Mouse (Mus musculus) frontal cortex, adult (tissue): Measurements from ENCODE around the gene Lrrc72.
"Not testable (repeated sequence)": the region's sequence is repeated elsewhere in the genome, so short reads cannot be mapped to it uniquely, and the experiment has no call there.

Experiments used
- ATAC-seq: cut with Nextera tagmentation; 2 replicates; pipeline ENCODE4 v1.9.2; 2017; ENCODE audit warnings: mild to moderate bottlenecking, moderate library complexity, mixed read lengths; ENCODE audit not compliant: low TSS enrichment

Gene Lrrc72

DNA sequence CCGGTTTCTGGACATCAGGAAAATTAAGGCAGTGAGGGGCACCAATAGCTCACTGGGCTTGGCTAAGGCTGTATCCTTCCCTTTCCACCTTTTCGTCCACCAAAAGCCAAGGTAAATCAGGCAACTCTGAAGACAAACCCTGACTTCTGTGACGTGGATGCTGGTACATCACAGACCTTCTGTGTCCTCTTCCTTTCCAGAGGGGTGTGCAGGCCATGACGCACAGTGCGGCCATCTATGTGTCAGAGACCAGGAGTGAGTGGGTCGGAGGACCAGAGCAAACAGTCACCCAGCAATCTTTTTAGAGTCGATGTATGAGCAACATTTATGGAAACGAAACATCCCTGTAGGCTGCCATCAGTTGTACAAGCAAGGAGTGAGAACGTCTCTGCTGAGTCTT is at the start of gene Lrrc72:
Gene Lrrc72 (minus strand): TSS at position 101 of the 400 bp plus-strand sequence.
- no peak for ATAC-seq

DNA sequence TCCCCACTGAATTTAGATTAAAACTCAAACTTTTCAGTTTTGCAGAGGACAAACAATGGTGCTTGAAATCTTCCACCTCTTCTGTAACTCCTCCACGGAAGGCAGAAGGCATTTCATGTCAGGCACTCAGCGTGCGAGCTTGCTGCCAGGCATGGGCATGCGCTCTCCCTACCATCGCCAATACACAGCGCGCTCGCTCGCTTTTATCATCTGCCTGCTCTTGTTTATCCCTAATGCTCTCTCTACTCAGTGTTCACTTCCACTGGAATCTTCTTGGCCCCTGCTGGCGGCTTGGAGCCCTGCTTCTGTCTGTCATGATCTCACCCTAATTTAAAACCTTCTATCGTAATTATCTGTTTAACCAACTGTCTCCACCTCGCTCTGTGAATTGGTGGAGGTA is 49.1 kb upstream of the Lrrc72 start:
- peak; percentile 99 for ATAC-seq

DNA sequence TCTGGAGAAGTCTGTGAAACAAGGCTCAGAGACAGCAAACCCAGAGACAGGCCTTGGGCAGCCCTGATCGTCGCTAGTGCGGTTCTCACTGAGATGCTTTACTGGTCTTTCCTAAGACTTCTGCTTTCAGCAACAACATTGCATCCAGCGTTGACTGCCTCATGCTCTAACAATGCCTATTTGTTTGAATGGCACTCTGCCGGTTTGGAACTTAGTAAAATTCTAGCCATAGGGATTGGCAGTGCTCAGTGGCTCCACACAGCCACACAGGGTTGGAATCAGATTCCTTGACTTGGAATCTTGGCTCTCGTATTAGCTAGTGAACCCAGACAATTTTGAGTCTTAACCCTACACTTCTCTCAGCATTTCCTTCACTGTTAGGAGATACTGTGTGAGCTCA is 38.1 kb upstream of the Lrrc72 start:
- ATAC-seq, result peak; percentile 59

DNA sequence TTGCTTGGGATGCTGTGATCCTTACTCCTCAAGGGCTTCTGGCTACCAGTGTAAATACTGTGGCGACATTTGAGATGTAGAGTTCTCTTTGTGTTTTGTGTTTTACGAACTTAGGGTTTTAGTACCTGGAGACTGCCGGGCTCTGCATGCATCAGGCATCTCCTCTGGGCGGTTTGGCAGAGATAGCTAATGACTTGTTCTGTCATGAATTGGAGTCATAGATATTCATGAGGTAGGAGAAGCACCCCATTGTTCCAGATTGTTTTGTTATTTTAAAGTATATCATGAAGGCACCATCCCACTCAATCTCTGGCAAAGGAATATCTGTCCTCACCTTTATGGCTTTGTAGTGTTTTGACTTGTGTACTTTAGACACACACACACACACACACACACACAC is 37.3 kb upstream of the Lrrc72 start:
- no peak for ATAC-seq

DNA sequence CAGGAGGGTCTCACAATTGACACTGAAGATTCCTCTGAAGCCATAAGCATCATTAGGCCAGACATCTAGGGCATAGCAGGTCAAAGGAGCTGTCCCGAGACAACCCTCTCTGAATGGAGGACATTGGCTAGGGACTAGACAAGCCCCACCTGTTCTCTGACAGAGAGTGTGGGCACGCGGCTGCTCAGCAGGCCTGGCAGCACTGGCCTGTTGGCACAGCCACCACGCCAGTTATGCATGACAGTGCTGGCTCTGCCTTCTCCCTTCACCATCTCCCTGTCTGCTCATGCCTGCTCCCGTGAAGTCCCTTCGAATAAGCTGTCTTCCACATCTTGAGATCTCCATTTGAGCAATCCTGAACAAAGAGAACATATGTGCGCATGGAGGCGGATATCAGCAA is 36.4 kb upstream of the Lrrc72 start:
- peak; percentile 57 for ATAC-seq

DNA sequence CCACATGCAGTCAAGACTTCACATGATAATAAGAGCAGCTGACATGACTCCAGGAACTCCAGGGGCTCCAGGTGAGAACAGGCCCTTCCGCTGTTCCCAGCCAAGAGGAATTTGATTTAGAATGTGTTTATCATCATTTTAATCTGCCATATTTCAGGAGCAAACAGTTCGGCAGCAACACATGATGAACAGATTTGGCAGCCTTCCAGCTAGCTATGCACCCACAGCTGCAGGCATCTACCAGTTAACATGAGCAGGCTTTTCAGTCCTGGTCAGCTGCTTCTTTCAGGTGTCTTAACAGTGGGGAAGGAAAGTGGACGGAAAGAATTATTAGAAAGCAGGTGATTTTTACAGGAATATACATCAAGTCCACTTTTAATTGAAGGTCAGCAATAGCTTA is 21.6 kb upstream of the Lrrc72 start:
- ATAC-seq, result no peak

DNA sequence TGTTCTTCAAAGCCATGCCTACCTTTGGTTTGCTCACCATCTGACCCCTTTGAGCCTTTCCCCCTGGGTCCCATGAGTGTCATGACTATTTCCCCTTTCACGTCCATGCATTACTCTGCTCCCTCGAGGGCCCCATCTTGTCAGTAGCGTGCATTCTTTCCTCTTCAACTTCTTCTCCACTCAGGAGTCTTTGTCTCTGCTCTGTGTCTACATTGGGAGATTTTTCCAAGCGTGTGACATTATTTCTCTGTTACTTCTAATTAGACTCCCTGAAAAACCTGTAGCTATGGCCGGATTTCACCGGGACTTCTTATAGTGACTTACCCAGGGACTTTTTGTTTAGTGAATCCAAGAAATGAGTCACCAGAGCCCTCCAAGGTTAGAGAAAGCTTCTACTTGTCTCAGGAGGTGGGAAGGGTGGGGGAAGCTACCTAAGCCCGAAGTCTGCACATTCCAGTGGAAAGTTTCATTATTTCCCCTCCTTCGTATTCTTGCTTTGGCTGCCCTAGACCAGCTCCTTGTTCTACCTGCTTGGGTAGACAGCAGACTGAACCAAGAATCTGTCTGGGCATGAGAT is 14.6 kb upstream of the Lrrc72 start:
- no peak for ATAC-seq

DNA sequence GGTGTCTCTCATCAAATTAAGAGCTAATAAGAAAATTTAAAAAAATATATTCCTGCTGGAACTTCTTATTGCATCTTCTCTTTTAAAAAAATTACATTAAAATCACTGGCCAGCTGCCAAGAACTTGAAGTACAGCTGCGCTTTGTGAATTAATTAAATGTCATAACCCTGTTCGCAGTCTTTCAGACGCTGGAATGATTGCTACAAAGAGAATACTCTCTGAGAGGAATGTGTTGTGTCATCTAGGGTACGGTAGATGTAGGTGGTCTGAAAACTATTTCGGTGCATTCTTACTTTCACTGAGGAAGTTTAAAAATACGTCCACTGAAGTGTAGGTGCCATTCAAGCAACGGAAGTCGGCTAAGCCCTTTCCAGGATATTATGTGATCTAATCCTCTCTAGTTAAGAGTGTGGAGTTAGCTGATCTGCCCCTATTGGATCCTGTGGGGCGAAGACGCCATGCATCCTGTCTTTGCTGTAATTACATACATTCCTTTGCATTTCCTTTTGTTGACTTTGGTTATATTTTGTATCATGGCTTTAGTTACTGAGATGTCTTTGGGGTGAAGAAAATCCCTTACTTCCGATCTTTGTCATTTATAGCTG is 9.0 kb upstream of the Lrrc72 start:
- ATAC-seq, result no peak

DNA sequence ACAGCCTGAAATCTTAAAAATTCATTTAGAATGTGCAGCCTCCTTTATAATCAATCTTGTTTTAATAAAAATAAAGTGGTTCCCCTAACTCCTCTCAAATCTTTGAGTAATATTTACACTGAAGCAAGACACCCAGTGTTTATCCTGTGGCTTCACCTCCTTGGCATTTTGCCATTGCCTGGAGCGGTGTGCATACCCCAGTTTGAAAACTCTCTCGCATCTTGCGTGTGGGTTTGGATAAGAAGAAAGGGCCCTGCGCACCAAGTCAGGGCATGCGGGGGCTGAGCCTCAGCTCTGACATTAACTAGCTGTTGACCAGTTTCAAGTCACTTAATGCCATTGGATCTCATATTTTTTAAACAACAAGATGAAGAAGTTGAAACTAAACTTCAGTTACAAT is 2.2 kb upstream of the Lrrc72 start:
- ATAC-seq, result no peak

DNA sequence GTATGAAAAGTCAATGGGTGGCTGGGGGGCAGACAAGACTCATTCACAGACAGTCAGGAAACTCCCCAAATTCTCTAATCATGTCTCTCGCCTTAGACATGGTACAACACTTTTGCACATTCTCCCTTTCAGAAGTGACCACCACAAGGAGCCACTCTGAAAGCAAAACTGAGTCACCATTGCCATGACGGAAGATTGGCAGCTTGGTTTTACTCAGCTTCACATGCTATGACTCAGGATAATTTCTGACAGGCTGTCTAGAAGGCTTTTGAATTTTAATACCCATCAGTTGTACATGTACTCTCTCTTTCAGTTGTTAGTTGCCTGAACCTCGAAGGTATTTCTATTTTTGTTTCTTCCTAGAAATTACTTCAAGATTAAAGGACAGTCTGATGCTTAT is 12.0 kb downstream of the Lrrc72 start:
- ATAC-seq, result no peak

DNA sequence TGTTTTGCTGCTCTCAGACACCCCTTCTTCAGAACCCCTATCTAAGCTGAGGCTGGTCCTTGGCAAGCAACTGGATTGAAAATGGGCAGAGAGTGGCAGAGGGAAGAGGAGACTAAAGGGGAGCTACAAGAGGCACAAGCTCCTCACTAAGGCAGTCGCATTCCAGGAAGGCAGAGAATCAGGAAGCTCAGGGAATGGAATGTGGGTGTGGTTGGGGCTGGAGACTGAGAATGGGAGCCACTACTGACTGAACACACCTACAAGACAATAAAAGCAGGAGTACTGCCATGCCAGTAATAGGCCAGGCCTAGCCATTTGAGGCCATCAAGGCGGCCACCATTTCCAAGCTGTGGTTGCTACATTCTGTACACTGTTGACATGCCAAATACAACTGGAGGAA is 21.8 kb downstream of the Lrrc72 start:
- no peak for ATAC-seq

DNA sequence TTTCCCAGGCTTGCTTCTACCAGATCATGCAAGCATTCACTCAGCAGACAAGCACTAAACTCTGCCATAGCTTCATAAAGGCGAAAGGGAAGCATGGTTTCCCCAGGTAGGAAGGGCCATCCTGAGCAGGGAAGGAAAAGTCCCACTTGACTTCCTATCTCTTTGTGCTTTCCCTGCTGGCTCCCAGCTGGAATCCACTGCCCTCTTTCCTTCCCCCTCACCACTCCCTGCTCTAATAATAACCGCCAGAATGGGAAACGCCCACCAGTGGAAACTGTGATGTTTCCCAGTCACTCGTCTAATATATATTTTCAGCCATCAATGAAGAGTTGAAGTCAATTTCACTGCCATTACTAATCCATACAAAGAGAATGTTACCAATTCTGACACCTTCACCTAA is 28.8 kb downstream of the Lrrc72 start:
- ATAC-seq, result no peak

DNA sequence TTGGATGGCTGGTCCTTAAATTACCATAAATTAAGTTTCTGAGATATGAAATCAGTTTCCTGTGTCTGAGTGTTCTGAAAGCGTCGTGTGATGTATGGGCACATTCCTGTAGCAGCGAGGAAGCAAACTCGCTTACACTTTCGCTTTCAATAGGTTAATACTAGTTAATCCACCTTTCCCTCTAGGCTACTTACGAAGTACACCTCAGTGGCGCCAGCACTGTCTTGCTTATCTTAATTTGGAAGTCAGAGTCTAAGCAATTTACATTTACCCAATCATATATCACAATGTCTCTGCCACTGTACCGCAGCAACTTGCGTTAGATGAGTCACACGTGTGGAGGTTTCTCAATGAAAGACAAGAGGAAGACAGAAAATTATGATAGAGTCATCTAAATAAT is 36.3 kb downstream of the Lrrc72 start:
- no peak for ATAC-seq

DNA sequence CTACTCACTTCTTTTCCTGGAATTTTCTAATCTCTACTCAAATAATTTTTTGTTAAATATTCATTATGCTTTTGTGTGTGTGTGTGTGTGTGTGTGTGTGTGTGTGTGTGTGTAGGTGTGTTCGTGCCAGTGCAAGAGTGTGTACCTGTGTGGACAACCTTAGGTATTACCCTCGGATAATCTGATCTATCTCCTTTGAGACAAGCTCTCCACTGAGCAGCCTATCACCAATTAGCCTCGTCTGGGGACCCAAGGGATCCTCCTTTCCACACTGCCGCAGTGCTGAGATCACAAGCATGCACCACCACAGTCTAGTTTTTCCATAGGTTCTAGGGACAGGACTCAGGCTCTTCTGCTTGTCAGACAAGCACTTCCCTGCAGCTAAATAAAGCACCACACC is 37.0 kb downstream of the Lrrc72 start:
- no peak for ATAC-seq

DNA sequence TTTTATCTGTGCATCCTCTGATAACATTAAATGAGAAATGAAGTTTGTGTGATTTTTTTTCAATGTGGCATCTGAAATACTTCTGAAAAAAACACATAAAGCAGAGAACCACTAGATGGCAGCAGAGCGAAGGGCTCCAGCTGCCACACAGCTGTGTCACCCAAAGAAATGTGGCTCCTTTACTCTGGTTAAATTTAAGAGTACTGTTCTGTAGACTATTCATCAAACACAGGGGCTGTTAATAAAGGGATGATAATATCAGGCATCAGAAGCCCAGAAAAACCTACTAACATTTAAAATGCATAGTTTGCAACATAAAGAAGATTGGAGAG is 38.1 kb downstream of the Lrrc72 start:
- ATAC-seq, result peak; percentile 85

DNA sequence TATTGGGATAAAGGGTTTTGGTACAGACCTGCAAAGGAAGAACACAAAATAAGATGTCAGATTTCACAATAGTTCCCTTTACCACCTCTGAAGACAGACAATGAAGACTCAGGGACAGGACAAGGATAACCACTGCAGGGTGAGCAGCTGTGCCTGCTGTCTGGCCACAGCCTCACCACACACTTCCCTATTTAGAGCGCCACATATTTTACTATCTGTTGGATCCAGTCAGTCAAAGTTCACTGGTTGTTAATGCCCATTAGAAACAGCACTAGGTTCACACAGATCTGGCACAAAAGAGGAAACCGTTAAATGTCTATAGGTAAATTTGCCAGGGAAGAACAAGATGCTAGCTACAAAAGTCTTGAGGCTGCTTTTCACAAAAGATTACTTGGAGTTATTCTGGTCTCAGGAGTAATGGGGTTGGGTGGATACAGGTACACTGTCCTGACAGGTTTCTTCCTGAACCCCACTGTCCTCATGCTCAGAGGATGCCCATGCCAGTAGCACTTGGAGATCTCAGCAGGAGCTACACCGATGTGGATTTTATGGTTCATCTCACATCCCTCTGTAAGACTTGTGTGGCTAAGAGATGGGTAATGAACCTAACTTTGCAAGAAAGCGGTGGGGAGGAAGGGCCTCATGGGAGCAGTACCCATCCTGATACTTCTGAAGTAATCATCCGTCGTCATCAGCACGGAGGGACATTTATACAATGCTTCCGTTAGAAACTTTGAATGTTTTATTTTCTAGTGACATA is 38.6 kb downstream of the Lrrc72 start:
- ATAC-seq, result peak; percentile 41; the same call in 1 of the 2 replicates

DNA sequence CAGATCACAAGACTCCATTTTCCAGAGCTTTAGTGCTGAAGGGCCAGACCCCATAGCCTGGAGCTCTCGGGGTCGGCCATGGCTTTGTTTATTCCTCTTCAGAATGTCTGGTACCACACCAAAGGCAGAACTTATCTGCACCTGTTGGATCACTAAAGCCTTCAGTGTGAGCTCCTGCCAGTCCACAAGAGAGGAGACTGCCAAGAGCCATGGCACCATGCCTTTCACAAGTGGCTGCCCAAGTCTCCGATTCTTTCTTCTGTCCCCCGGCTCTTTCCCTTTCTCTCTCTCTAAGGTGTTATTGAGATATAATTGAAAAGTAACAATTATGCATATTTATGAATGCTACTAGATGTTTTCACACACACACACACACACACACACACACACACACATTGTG is 43.1 kb downstream of the Lrrc72 start:
- no peak for ATAC-seq

DNA sequence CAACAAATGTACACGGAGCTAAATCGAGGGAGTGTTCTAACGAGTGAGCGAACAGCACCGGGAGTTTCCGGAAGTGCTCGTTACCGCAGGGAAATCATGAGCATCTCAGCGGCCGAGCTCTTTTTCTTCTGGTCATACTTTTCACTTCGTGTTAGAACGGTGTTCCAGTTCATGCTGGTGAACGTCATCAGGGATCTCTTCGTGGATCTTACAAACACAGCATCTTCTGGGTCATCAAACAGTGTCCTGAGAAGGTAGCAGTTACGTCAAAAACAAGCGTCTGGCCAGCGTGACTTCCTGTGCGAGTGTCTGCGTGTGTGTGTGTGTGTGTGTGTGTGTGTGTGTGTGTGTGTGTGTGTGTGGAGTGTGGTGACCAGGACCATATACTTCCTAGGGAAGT is 44.7 kb downstream of the Lrrc72 start:
- peak; percentile 87 for ATAC-seq

DNA sequence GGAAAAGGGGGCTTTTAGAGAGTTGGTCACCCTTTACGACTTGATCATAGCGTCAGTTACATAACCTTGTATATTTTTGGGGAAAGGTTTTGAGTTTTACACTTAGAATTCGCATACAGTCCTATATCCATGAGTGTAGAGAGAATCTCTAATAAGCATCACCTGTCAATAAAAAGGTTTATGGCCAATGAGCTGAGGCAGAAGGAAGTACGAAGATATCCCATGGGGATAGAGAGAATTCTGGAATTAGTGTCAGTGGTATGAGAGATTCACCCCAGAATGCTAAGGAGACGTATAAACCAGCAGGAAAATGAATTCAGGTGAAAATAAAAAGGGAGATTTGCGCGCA is 45.4 kb downstream of the Lrrc72 start:
- peak; percentile 57 for ATAC-seq

DNA sequence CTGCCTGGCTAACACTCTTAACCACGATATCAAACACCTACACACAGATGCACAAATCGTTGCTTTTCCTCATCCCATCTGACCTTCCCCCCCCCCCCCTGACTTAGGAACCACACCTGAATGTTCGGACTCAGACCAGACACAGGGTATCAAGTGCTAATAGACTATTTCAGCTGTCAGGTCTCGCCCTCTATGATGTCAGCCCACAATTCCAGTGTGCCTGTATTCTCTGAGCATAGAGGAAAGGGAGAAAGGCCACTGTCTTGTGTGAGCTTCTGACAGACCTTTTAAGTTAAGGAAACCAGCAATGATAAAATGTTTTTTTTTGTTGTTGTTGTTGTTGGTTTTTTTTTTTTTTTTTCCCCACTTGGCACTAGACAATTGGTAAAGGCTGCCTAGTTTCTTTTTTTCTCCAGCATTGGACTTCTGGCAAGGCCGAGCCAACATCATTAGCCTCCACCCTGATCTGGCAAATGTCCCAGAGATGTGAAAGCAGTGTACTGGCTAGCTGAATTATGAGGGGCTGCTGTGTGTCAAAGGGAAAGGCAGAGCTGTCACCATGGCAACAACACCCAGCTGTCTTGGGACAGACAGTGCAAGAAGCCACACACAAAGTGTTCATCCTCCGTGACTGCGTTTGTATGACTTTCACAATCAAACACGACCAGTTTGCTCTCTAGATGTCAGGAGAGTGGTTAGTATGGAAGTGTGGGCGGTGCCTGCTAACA is 46.0 kb downstream of the Lrrc72 start:
- peak; percentile 47 for ATAC-seq

DNA sequence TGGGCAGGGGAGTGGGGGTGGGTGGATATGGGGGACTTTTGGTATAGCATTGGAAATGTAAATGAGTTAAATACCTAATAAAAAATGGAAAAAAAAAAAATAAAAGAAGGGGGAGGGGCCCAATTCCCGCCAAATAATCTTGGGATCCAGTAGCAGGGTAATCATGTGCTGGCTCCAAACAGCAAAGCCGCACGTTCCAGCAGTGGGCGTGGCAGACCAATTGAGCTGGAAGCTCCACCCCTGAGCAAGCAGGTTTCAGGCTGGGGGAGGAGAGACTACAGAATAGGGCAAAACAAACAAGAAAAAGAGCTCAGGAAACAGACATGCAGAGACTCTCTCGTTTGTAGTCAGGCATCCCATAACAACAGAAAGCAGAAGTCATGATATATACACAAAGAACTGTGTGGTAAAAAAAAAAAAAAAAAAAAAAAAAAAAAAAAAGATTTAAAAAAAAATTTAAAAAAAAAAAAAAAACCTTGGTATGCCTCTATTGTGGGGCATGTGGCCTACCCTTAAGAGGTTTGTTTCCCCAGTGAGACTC is 47.5 kb downstream of the Lrrc72 start:
- not testable (repeated sequence) for ATAC-seq

DNA sequence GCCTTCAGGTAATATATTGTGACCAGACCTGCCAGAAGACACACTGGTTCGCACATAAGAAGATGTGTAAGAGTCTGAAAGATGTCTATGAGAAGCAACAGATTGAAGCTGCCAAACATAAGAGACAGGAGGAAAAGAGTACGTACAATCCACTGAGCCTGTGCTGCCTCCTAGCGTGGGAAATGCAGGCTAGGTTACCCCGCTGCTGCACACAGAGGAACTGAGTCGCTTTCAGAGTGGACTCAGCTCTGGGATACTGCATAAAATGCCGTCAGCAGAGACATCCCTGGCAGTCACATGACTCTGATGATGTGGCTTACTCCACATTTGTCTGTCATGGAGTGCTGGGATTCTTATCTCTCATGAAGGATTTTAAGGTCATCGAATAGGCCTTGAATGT is 58.2 kb downstream of the Lrrc72 start:
- ATAC-seq, result no peak

DNA sequence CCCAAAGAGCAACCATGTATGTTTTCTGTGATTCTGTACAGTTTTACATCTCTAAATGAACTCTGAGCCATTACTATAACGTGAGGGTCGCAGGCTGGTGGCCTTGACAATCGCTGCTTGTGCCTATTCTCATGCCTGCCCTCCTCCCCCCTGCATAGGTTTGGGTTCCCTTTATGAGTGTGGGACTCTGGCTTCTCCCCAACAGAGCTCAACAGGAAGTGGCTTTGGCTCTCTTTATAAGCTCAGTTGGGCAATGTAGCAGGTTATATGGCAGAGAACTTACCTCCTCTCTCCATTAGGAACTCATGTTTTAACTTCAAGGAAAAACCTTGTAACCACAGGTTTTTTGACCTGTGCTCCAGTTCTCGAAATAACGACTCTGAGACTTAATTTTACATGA is 62.9 kb downstream of the Lrrc72 start:
- ATAC-seq, result no peak
